Mouse (Mus musculus) gonadal fat pad, adult 2 months (tissue): ENCODE data around the gene Rlim. TPM values are rescaled to one million over a fixed set of nuclear protein-coding genes. Genes with fewer than 3 reads are reported as not detected.

Experiments
- polyA plus RNA-seq: library from polyadenylated mRNA; depleted of rRNA; stranded (reverse); fragments of >200 nt; gene quantifications from 2 replicates; pipeline ENCODE4 v1.2.3, GENCODE M21; 2012; rRNA removed

The Rlim gene
- polyA plus RNA-seq, 1 experiment: 8.7 TPM

Other genes with a start within 250 kb of the Rlim start
- gene Slc16a2, start 159.3 kb downstream of the Rlim start, polyA plus RNA-seq: 49.7 and 59.1 TPM in 2 replicates
- gene Nexmif, start 219.9 kb upstream of the Rlim start, polyA plus RNA-seq: 1.9 and 2.5 TPM in 2 replicates